Mouse (Mus musculus): ENCODE results near the gene Wnt7a.

Gene Wnt7a

GRCm38 (mm10) chr6:91408616-91409015 is 2.5 kb downstream of the Wnt7a start:
- H3K36me3 ChIP-seq (ENCODE audit: insufficient read depth, low read length): no peaks in the 10 kb centered on the region
- H3K4me1 ChIP-seq (replicated peaks; ENCODE audit: low read depth, low read length): peaks cover 28% of the 10 kb centered on the region
- peaks cover 9% of the 10 kb centered on the region for H3K9me3 ChIP-seq (ENCODE audit: low read length)
- peaks cover 99% of the 10 kb centered on the region for H3K27me3 ChIP-seq (ENCODE audit: insufficient read depth, low read length)
- H3K4me3 ChIP-seq (replicated peaks; ENCODE audit: low read length): no peak overlapping the region
- TF ChIP-seq POU5F1 (IDR thresholded peaks at IDR 0.05; ENCODE audit: borderline replicate concordance, low read length) (no peak), CTCF (conservative IDR thresholded peaks at IDR 0.05; ENCODE audit: low read length) (no peak), NANOG (IDR thresholded peaks at IDR 0.05; ENCODE audit: borderline replicate concordance, low read length) (no peak)

DNA sequence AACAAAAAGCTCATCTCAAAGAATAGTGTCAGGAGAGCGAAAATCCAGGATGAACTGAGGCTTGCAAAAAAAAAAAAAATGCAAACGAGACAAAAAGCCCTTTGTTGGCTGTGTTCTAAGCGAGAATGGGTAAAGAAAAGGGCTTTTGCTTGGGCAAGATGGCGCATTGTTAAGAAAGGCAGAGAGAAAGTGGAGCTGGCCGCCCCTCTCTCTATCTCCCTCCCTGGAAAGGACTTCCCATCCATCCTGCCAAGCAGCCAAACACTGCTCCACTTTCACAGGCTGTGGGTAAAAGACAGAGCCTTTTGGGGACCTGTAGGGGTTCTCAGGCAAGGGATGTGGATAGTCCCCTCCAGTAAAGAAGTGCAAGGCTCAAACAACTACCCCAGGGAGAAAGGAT is 9.6 kb downstream of the Wnt7a start:
- no peaks in the 10 kb centered on the region for H3K4me1 ChIP-seq (replicated peaks; ENCODE audit: low read depth, low read length)
- peaks cover 80% of the 10 kb centered on the region for H3K27me3 ChIP-seq (ENCODE audit: insufficient read depth, low read length)
- TF ChIP-seq NANOG (IDR thresholded peaks at IDR 0.05; ENCODE audit: borderline replicate concordance, low read length) (no peak), CTCF (conservative IDR thresholded peaks at IDR 0.05; ENCODE audit: low read length) (no peak), POU5F1 (IDR thresholded peaks at IDR 0.05; ENCODE audit: borderline replicate concordance, low read length) (no peak)
- H3K4me3 ChIP-seq (replicated peaks; ENCODE audit: low read length): no peak overlapping the region
- peaks cover 9% of the 10 kb centered on the region for H3K9me3 ChIP-seq (ENCODE audit: low read length)
- H3K36me3 ChIP-seq (ENCODE audit: insufficient read depth, low read length): no peaks in the 10 kb centered on the region

- 0 out of 2 replicates have a peak, but pooled peaks cover 1% of the 10 kb centered on the region for H3K9me3 ChIP-seq (ENCODE audit: low read length)
- H3K36me3 ChIP-seq (ENCODE audit: insufficient read depth, low read length): no peaks in the 10 kb centered on the region
- TF ChIP-seq NANOG (IDR thresholded peaks at IDR 0.05; ENCODE audit: borderline replicate concordance, low read length): no peak
- peaks cover 80% of the 10 kb centered on the region for H3K27me3 ChIP-seq (ENCODE audit: insufficient read depth, low read length)
- no peak overlapping the region for H3K4me3 ChIP-seq (replicated peaks; ENCODE audit: low read length)
- H3K4me1 ChIP-seq (replicated peaks; ENCODE audit: low read depth, low read length): no peaks in the 10 kb centered on the region
Measured at GRCm38 (mm10) chr6:91400514-91400913, 10.6 kb downstream of the Wnt7a start.

GRCm38 (mm10) chr6:91392475-91393174 is 18.5 kb downstream of the Wnt7a start:
- peaks cover 42% of the 10 kb centered on the region for H3K27me3 ChIP-seq (ENCODE audit: insufficient read depth, low read length)
- no peak overlapping the region for H3K4me3 ChIP-seq (replicated peaks; ENCODE audit: low read length)
- TF ChIP-seq POU5F1 (IDR thresholded peaks at IDR 0.05; ENCODE audit: borderline replicate concordance, low read length) (no peak), CTCF (conservative IDR thresholded peaks at IDR 0.05; ENCODE audit: low read length) (no peak), NANOG (IDR thresholded peaks at IDR 0.05; ENCODE audit: borderline replicate concordance, low read length) (no peak)
- peaks cover 6% of the 10 kb centered on the region; the same call in 1 of the 2 replicates for H3K4me1 ChIP-seq (replicated peaks; ENCODE audit: low read depth, low read length)
- no peaks in the 10 kb centered on the region for H3K36me3 ChIP-seq (ENCODE audit: insufficient read depth, low read length)
- H3K9me3 ChIP-seq (ENCODE audit: low read length): peaks cover 6% of the 10 kb centered on the region

DNA sequence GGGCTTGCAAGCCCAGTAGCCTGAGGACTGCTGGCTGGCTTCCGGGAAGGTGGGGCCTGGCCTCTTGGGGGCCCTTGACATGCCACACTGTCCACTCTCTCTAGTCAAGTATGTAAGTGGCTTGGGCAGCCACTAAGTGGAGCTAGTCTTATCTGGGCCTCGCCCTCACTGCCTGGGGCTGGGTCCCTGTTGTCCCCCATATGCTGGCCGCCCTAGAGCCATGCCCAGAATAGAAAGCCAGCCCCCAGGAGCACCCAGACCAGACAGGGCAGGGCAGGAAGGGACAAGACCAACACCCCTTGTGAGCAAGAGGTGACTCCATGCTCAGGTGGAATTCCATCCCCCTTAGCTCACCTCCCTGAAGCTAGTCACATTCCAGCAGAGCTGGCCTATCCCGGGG is 22.0 kb downstream of the Wnt7a start:
- H3K27me3 ChIP-seq (ENCODE audit: insufficient read depth, low read length): peaks cover 10% of the 10 kb centered on the region
- peaks cover 6% of the 10 kb centered on the region for H3K9me3 ChIP-seq (ENCODE audit: low read length)
- no peaks in the 10 kb centered on the region for H3K36me3 ChIP-seq (ENCODE audit: insufficient read depth, low read length)
- H3K4me3 ChIP-seq (replicated peaks; ENCODE audit: low read length): no peak overlapping the region
- TF ChIP-seq POU5F1 (IDR thresholded peaks at IDR 0.05; ENCODE audit: borderline replicate concordance, low read length) (no peak), NANOG (IDR thresholded peaks at IDR 0.05; ENCODE audit: borderline replicate concordance, low read length) (no peak), CTCF (conservative IDR thresholded peaks at IDR 0.05; ENCODE audit: low read length) (no peak)
- no peaks in the 10 kb centered on the region for H3K4me1 ChIP-seq (replicated peaks; ENCODE audit: low read depth, low read length)

DNA sequence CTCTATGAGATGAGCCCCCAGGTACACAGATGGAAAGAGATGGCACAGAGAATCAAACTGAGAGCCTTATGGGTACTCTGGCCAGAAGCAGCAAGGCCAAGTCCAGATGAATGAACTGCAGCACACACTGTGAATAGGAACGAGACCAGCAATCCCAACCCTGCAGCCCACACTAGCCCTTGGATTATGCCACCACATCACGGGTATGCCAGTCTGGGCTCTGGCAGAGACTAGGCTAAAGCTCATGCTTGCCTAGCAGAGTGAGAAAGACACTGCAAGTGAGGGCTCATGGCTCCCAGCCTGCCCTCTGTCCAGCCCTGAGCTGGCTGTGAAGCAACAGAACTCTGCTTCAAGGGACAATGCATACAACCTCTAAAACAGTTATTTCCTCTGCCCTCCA is 26.7 kb downstream of the Wnt7a start:
- no peaks in the 10 kb centered on the region for H3K36me3 ChIP-seq (ENCODE audit: insufficient read depth, low read length)
- no peaks in the 10 kb centered on the region for H3K9me3 ChIP-seq (ENCODE audit: low read length)
- H3K4me3 ChIP-seq (replicated peaks; ENCODE audit: low read length): no peak overlapping the region
- H3K27me3 ChIP-seq (ENCODE audit: insufficient read depth, low read length): peaks cover 10% of the 10 kb centered on the region
- H3K4me1 ChIP-seq (replicated peaks; ENCODE audit: low read depth, low read length): peaks cover 4% of the 10 kb centered on the region; the same call in 1 of the 2 replicates
- TF ChIP-seq CTCF (conservative IDR thresholded peaks at IDR 0.05; ENCODE audit: low read length) (no peak), POU5F1 (IDR thresholded peaks at IDR 0.05; ENCODE audit: borderline replicate concordance, low read length) (no peak), NANOG (IDR thresholded peaks at IDR 0.05; ENCODE audit: borderline replicate concordance, low read length) (no peak)

DNA sequence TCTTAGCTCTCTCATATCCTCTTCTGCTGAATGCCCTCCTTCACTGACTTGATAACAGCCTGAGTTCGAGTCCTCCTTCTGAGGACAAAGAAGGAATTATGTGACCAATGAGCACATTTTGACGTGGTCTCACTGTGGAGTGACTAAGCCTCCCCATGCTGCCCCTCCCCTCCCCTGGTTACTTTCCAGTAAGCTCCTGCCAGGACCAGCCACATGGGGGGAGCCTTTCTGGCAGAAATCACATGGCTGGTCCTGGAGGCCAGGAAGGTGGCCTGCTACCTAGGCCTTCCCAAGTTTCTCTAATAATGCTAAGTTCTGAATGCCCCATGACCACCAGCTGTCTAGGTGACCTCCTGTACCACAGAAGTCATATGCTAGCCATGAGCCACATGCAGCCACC is 27.3 kb downstream of the Wnt7a start:
- Histone ChIP-seq H3K4me1 (replicated peaks; ENCODE audit: low read depth, low read length) (peaks cover 4% of the 10 kb centered on the region; the same call in 1 of the 2 replicates), H3K36me3 (ENCODE audit: insufficient read depth, low read length) (no peaks in the 10 kb centered on the region)
- TF ChIP-seq CTCF (conservative IDR thresholded peaks at IDR 0.05; ENCODE audit: low read length): no peak
- no peak for TF ChIP-seq POU5F1 (IDR thresholded peaks at IDR 0.05; ENCODE audit: borderline replicate concordance, low read length)
- TF ChIP-seq NANOG (IDR thresholded peaks at IDR 0.05; ENCODE audit: borderline replicate concordance, low read length): no peak

GRCm38 (mm10) chr6:91383303-91383702 is 27.9 kb downstream of the Wnt7a start:
- H3K36me3 ChIP-seq (ENCODE audit: insufficient read depth, low read length): no peaks in the 10 kb centered on the region
- H3K4me3 ChIP-seq (replicated peaks; ENCODE audit: low read length): no peak overlapping the region
- no peaks in the 10 kb centered on the region for H3K9me3 ChIP-seq (ENCODE audit: low read length)
- H3K4me1 ChIP-seq (replicated peaks; ENCODE audit: low read depth, low read length): peaks cover 4% of the 10 kb centered on the region; the same call in 1 of the 2 replicates
- H3K27me3 ChIP-seq (ENCODE audit: insufficient read depth, low read length): peaks cover 12% of the 10 kb centered on the region
- TF ChIP-seq CTCF (conservative IDR thresholded peaks at IDR 0.05; ENCODE audit: low read length): no peak
- TF ChIP-seq POU5F1 (IDR thresholded peaks at IDR 0.05; ENCODE audit: borderline replicate concordance, low read length): no peak
- no peak for TF ChIP-seq NANOG (IDR thresholded peaks at IDR 0.05; ENCODE audit: borderline replicate concordance, low read length)

More for the DNA sequence above, 27.3 kb downstream of the Wnt7a start:
- no peak overlapping the region for H3K4me3 ChIP-seq (replicated peaks; ENCODE audit: low read length)
- H3K9me3 ChIP-seq (ENCODE audit: low read length): no peaks in the 10 kb centered on the region
- peaks cover 12% of the 10 kb centered on the region for H3K27me3 ChIP-seq (ENCODE audit: insufficient read depth, low read length)

DNA sequence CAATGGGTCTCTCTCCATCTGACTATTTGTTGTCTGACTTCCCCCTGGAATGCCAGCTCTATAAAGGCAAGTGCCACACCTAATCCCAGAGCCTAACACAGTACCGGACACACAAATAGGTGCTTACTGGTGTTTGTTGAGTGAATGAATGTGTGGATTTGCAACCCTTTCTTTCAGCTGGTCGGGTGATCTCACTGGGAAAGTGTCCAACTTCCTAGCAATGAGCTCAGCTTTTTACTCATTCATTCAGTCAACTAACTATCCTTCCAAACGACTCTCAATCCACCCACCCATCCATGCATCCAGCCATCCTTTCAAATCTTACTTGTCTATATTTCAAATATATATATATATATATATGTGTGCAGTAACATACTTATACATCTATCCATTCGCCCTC is 31.3 kb downstream of the Wnt7a start:
- Histone ChIP-seq H3K4me3 (replicated peaks; ENCODE audit: low read length) (no peak overlapping the region), H3K9me3 (ENCODE audit: low read length) (no peaks in the 10 kb centered on the region), H3K4me1 (replicated peaks; ENCODE audit: low read depth, low read length) (peaks cover 4% of the 10 kb centered on the region; the same call in 1 of the 2 replicates), H3K36me3 (ENCODE audit: insufficient read depth, low read length) (no peaks in the 10 kb centered on the region), H3K27me3 (ENCODE audit: insufficient read depth, low read length) (peaks cover 21% of the 10 kb centered on the region)
- TF ChIP-seq CTCF (conservative IDR thresholded peaks at IDR 0.05; ENCODE audit: low read length): no peak
- no peak for TF ChIP-seq POU5F1 (IDR thresholded peaks at IDR 0.05; ENCODE audit: borderline replicate concordance, low read length)
- no peak for TF ChIP-seq NANOG (IDR thresholded peaks at IDR 0.05; ENCODE audit: borderline replicate concordance, low read length)
